Mouse (Mus musculus): Measurements from ENCODE around the gene Chd2. TPM values are rescaled to one million over a fixed set of nuclear protein-coding genes. Genes with fewer than 3 reads are reported as not detected.
"Not testable (repeated sequence)": the region's sequence is repeated elsewhere in the genome, so short reads cannot be mapped to it uniquely, and the experiment has no call there.

The Chd2 gene
- polyA plus RNA-seq, 1 experiment from 2014 or later: 41.8 TPM

DNA sequence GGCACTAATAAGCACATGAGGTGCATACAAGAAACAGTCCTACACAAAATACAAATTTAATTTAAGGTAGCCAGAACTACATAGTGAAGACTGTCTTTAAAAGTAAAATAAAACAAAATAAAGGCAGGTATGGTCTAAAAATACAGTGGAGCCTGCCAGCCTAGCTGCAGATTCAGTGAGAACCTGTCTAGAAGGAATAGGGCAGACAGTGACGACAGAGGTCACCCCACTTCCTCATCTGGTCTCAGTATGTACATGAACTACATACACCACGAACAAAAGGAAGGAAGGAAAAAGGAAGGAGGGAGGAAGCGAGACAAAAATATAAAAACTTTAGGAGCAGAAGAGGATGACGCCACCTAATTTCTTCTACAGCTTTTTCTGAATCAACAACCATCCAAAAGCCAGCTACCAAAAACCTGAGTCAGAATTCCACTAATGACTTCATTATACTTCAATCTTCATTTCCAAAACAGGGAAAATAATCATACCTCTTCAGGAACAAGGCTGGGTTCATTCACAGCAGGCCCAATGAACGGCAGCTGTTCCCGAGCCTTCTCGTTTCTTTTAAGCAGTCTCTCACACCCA is 10.0 kb downstream of the Chd2 start:
- no peaks in the 10 kb centered on the region for H3K36me3 ChIP-seq (ENCODE audit: control insufficient read depth, insufficient read depth, low read length)
- ATAC-seq (ENCODE audit: low read depth): no peak
- 0 out of 2 replicates have a peak overlapping the region, but pooled peaks have one; percentile 28 for H3K27ac ChIP-seq (ENCODE audit: low read depth, low read length)
- H3K9ac ChIP-seq (replicated peaks; ENCODE audit: low read depth, low read length): no peak overlapping the region
- no peak overlapping the region for H3K4me3 ChIP-seq (ENCODE audit: low read depth, low read length)
- no peaks in the 10 kb centered on the region for H3K9me3 ChIP-seq (ENCODE audit: control insufficient read depth, low read length)
- H3K4me1 ChIP-seq (ENCODE audit: control insufficient read depth, insufficient read depth, low read length): peaks cover 29% of the 10 kb centered on the region
- 82% methylated on average over 7 of the region's 7 CpGs for whole genome bisulfite sequencing
- no peaks in the 10 kb centered on the region for H3K27me3 ChIP-seq (ENCODE audit: control insufficient read depth, insufficient read depth, low read length)
- H3K4me2 ChIP-seq (ENCODE audit: low read depth, low read length): no peak overlapping the region

DNA sequence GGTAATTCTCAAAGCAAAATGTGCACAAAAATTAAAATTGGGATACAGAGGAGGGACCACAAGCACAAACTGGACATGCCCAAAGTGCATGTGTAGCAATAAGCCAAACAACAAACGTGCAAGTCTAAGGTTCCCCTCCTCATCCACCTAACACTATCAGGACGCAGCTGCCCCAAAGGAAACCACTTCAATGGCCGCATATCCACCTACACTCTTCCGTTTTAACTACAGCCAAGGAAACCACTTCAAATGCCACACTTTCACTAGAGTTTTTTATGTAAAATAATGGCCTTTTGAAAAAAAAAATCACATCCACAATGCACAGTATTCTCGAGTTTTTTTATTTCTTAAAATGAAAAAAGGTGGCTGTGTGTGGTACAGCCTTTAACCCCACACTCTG is 10.8 kb downstream of the Chd2 start:
- no peak for ATAC-seq (ENCODE audit: low read depth)
- no peaks in the 10 kb centered on the region for H3K36me3 ChIP-seq (ENCODE audit: control insufficient read depth, insufficient read depth, low read length)
- WGBS: 89% methylated on average over 5 of the region's 5 CpGs
- H3K4me3 ChIP-seq (ENCODE audit: low read depth, low read length): no peak overlapping the region
- no peak overlapping the region for H3K4me2 ChIP-seq (ENCODE audit: low read depth, low read length)
- H3K9ac ChIP-seq (replicated peaks; ENCODE audit: low read depth, low read length): no peak overlapping the region
- no peaks in the 10 kb centered on the region for H3K9me3 ChIP-seq (ENCODE audit: control insufficient read depth, low read length)
- H3K27me3 ChIP-seq (ENCODE audit: control insufficient read depth, insufficient read depth, low read length): no peaks in the 10 kb centered on the region
- no peak overlapping the region for H3K27ac ChIP-seq (ENCODE audit: low read depth, low read length)
- peaks cover 23% of the 10 kb centered on the region for H3K4me1 ChIP-seq (ENCODE audit: control insufficient read depth, insufficient read depth, low read length)

DNA sequence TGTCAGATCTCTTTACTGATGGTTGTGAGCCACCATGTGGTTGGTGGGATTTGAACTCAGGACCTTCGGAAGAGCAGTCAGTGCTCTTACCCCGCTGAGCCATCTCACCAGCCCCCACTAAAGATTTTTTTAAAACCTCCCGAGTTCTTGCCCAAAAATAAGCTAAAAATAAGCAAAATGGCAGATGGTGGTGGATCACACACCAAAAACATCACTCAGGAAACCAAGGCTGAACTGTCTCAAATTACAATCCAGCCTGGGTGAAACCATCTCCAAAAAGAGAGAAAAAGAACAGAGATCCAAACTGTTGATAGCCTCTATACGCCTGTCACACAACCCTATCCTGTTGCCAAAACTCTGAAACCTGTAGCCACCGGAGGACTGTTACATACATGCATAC is 11.5 kb downstream of the Chd2 start:
- H3K4me2 ChIP-seq (ENCODE audit: low read depth, low read length): no peak overlapping the region
- no peaks in the 10 kb centered on the region for H3K27me3 ChIP-seq (ENCODE audit: control insufficient read depth, insufficient read depth, low read length)
- H3K36me3 ChIP-seq (ENCODE audit: control insufficient read depth, insufficient read depth, low read length): no peaks in the 10 kb centered on the region
- 96% methylated on average over 5 of the region's 5 CpGs for WGBS
- H3K9ac ChIP-seq (replicated peaks; ENCODE audit: low read depth, low read length): no peak overlapping the region
- ATAC-seq (ENCODE audit: low read depth): no peak
- H3K4me1 ChIP-seq (ENCODE audit: control insufficient read depth, insufficient read depth, low read length): peaks cover 16% of the 10 kb centered on the region
- no peaks in the 10 kb centered on the region for H3K9me3 ChIP-seq (ENCODE audit: control insufficient read depth, low read length)
- H3K4me3 ChIP-seq (ENCODE audit: low read depth, low read length): no peak overlapping the region
- no peak overlapping the region for H3K27ac ChIP-seq (ENCODE audit: low read depth, low read length)

DNA sequence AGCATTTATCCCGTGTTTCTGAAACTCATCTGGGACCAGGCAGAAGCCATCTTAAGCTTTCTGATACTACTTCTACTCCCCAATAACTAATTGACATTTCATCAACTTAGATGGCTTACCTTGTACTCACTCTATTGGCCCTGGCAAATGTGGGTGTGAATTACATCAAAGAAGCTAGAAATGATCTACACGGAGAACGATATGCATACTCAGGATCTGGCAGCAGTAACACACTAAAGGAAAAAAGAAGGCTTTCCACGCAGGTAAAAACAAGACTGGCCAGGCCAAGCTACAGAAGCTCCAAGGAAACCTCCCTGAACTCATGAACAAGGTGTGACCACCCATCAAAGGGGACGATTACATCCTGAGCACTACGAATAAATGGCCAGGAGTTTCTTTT is 12.4 kb downstream of the Chd2 start:
- Histone ChIP-seq H3K9me3 (ENCODE audit: control insufficient read depth, low read length) (no peaks in the 10 kb centered on the region), H3K36me3 (ENCODE audit: control insufficient read depth, insufficient read depth, low read length) (no peaks in the 10 kb centered on the region), H3K4me2 (ENCODE audit: low read depth, low read length) (no peak overlapping the region), H3K27ac (ENCODE audit: low read depth, low read length) (no peak overlapping the region), H3K27me3 (ENCODE audit: control insufficient read depth, insufficient read depth, low read length) (no peaks in the 10 kb centered on the region), H3K9ac (replicated peaks; ENCODE audit: low read depth, low read length) (no peak overlapping the region), H3K4me1 (ENCODE audit: control insufficient read depth, insufficient read depth, low read length) (peaks cover 11% of the 10 kb centered on the region), H3K4me3 (ENCODE audit: low read depth, low read length) (no peak overlapping the region)
- 92% methylated on average over 6 of the region's 6 CpGs for WGBS
- ATAC-seq (ENCODE audit: low read depth): no peak

DNA sequence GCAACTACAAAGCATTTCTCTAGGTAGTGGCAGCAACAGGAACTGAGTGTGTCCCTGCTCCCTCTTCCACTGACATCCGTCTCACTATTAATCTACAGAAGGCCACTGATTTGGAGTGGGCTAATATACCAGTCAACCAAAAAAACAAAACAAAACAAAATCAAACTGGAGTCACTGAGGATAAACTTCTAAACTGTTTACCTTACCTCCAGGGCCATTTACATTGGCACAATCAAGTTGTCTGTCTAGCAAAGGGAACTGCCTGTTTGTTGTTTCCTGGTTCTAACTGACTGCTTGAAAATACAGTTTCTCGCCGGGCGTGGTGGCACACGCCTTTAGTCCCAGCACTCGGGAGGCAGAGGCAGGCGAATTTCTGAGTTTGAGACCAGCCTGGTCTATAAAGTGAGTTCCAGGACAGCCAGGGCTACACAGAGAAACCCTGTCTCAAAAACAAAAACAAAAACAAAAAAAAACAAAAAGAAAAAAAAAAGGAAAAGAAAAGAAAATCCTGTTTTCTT is 13.2 kb downstream of the Chd2 start:
- not testable (repeated sequence) for H3K4me3 ChIP-seq (ENCODE audit: low read depth, low read length); H3K4me1 ChIP-seq (ENCODE audit: control insufficient read depth, insufficient read depth, low read length); ATAC-seq (ENCODE audit: low read depth); H3K4me2 ChIP-seq (ENCODE audit: low read depth, low read length); H3K27me3 ChIP-seq (ENCODE audit: control insufficient read depth, insufficient read depth, low read length); H3K9ac ChIP-seq (replicated peaks; ENCODE audit: low read depth, low read length); H3K9me3 ChIP-seq (ENCODE audit: control insufficient read depth, low read length); H3K27ac ChIP-seq (ENCODE audit: low read depth, low read length); H3K36me3 ChIP-seq (ENCODE audit: control insufficient read depth, insufficient read depth, low read length)
- 92% methylated on average over 7 of the region's 7 CpGs for WGBS

DNA sequence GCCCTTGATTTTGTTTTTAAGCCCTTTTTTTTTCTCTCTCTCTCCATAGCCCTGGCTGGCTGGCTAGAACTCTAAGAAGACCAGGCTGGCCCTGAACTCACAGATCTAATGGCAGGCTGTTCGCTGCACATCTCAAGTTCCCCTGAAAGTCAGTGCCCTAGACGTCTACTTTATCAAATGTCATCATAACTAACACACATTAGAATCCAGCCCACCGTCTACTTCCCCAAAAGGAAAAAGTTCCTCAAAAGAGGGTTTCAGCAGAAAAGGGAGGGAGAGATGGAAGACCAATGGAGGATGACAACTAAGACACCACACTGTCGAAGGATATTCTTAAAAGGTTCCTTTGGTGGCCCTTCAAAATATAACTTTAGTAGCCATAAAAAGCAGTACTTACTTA is 14.4 kb downstream of the Chd2 start:
- no peak overlapping the region for H3K4me3 ChIP-seq (ENCODE audit: low read depth, low read length)
- no peak for ATAC-seq (ENCODE audit: low read depth)
- 92% methylated on average over 4 of the region's 4 CpGs for WGBS

DNA sequence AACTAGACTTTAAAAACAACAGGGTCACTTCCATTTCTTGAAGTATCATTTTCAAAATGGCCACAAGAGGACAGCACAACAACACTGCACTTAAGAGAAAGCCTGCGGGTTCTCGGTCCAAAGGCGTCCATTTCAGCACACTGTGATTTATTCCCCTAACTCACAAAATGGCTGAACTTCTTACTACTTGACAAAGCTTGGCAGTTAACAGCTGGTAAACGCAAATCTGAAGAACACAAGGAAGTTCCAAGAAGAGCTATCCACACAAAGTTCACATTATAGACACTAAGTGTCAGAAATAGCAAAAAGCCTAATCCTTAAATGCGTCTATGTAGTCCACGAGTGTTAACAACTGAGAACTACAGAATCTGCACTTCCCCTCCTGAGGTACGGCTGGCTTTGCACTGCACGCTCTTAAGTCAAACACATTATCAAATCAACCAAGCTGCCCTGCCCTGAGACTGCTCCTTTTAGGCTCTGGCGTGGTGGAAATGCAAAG is 17.1 kb downstream of the Chd2 start:
- peak overlapping the region; percentile 86 for H3K27ac ChIP-seq (ENCODE audit: low read depth, low read length)
- H3K4me2 ChIP-seq (ENCODE audit: low read depth, low read length): peak overlapping the region; percentile 2; the same call in 1 of the 2 replicates
- no peak overlapping the region for H3K4me3 ChIP-seq (ENCODE audit: low read depth, low read length)
- WGBS: 39% methylated on average over 9 of the region's 9 CpGs
- H3K4me1 ChIP-seq (ENCODE audit: control insufficient read depth, insufficient read depth, low read length): peaks cover 12% of the 10 kb centered on the region
- peak; percentile 57; the same call in 1 of the 2 replicates for ATAC-seq (ENCODE audit: low read depth)
- H3K9me3 ChIP-seq (ENCODE audit: control insufficient read depth, low read length): no peaks in the 10 kb centered on the region
- H3K36me3 ChIP-seq (ENCODE audit: control insufficient read depth, insufficient read depth, low read length): no peaks in the 10 kb centered on the region
- H3K27me3 ChIP-seq (ENCODE audit: control insufficient read depth, insufficient read depth, low read length): no peaks in the 10 kb centered on the region
- H3K9ac ChIP-seq (replicated peaks; ENCODE audit: low read depth, low read length): no peak overlapping the region; the same call in 1 of the 2 replicates

More for the DNA sequence above, 14.4 kb downstream of the Chd2 start:
- Histone ChIP-seq H3K27ac (ENCODE audit: low read depth, low read length) (no peak overlapping the region), H3K36me3 (ENCODE audit: control insufficient read depth, insufficient read depth, low read length) (no peaks in the 10 kb centered on the region), H3K4me2 (ENCODE audit: low read depth, low read length) (no peak overlapping the region), H3K27me3 (ENCODE audit: control insufficient read depth, insufficient read depth, low read length) (no peaks in the 10 kb centered on the region), H3K4me1 (ENCODE audit: control insufficient read depth, insufficient read depth, low read length) (peaks cover 2% of the 10 kb centered on the region; the same call in 1 of the 2 replicates), H3K9ac (replicated peaks; ENCODE audit: low read depth, low read length) (no peak overlapping the region), H3K9me3 (ENCODE audit: control insufficient read depth, low read length) (no peaks in the 10 kb centered on the region)

DNA sequence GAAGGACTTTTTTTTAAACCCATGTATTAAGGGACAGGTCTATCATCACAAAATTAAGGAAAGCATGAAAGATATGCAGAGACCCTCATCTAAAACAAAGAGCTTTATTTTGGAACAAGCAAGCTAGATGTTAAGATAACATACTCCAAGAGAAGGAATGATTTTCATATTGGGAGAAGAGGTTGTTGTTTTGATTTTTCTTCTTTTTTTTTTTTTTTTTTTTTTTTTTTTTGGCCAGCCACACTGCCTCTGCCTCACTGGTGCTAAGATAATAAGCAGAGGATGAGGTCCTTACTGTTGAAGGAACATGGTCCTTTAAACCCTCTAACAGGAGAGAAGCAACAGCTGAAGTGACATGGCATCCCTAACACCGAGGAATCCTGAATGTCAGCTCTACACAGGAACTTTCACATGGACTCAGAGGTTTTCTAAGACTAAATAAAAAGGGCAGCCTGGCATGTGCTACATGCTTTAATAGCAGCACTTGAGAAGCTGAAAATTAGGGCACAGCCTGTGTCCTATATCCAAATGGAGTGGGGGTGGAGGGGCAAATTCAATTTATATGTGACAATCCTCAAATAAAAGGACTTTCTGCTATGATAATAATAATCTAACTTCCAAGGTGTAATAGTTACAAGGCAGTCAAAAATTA is 17.9 kb downstream of the Chd2 start:
- Histone ChIP-seq H3K9me3 (ENCODE audit: control insufficient read depth, low read length) (no peaks in the 10 kb centered on the region), H3K4me1 (ENCODE audit: control insufficient read depth, insufficient read depth, low read length) (peaks cover 12% of the 10 kb centered on the region), H3K36me3 (ENCODE audit: control insufficient read depth, insufficient read depth, low read length) (peaks cover 6% of the 10 kb centered on the region; the same call in 1 of the 2 replicates), H3K27me3 (ENCODE audit: control insufficient read depth, insufficient read depth, low read length) (no peaks in the 10 kb centered on the region), H3K4me2 (ENCODE audit: low read depth, low read length) (no peak overlapping the region), H3K9ac (replicated peaks; ENCODE audit: low read depth, low read length) (no peak overlapping the region), H3K27ac (ENCODE audit: low read depth, low read length) (no peak overlapping the region), H3K4me3 (ENCODE audit: low read depth, low read length) (no peak overlapping the region)
- ATAC-seq (ENCODE audit: low read depth): no peak
- 87% methylated on average over 1 of the region's 1 CpGs for WGBS

DNA sequence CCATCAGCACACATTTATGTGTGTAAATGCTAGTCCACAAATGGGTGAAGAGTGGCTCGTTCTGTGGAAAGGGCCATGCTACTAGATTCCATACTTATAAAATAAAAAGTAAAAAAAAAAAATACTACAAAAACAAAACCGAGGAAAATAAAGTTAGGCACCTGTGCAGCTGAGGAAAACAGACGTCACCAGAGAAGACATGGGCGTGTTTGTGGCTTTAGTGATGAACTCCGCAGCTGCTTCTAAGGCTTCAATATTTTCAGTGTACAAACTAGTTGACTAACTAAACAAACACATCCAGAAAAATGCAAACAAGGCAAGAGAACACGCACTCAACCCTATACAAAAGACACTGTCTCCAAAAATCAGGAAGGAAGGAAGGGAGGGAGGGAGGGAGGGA is 18.4 kb downstream of the Chd2 start:
- ATAC-seq (ENCODE audit: low read depth): no peak
- no peak overlapping the region for H3K4me3 ChIP-seq (ENCODE audit: low read depth, low read length)
- H3K27me3 ChIP-seq (ENCODE audit: control insufficient read depth, insufficient read depth, low read length): no peaks in the 10 kb centered on the region
- no peak overlapping the region for H3K4me2 ChIP-seq (ENCODE audit: low read depth, low read length)
- H3K4me1 ChIP-seq (ENCODE audit: control insufficient read depth, insufficient read depth, low read length): peaks cover 12% of the 10 kb centered on the region
- H3K9ac ChIP-seq (replicated peaks; ENCODE audit: low read depth, low read length): no peak overlapping the region
- no peaks in the 10 kb centered on the region for H3K9me3 ChIP-seq (ENCODE audit: control insufficient read depth, low read length)
- 86% methylated on average over 6 of the region's 6 CpGs for WGBS
- H3K36me3 ChIP-seq (ENCODE audit: control insufficient read depth, insufficient read depth, low read length): peaks cover 6% of the 10 kb centered on the region; the same call in 1 of the 2 replicates
- no peak overlapping the region for H3K27ac ChIP-seq (ENCODE audit: low read depth, low read length)
